Mouse (Mus musculus) midbrain, embryonic 15.5 days (tissue): ENCODE data around the gene Zfp869. TPM values are rescaled to one million over a fixed set of nuclear protein-coding genes. Genes with fewer than 3 reads are reported as not detected.
"Not testable (repeated sequence)": the region's sequence is repeated elsewhere in the genome, so short reads cannot be mapped to it uniquely, and the experiment has no call there.

Experiments used
- ATAC-seq: fragments of 200-750 bp; cut with Nextera tagmentation; replicated peaks from 2 replicates; pipeline ENCODE4 v1.8.0; 2017; ENCODE audit warnings: moderate TSS enrichment
- H3K27ac ChIP-seq: fragments of 300-500 bp; sonication (generic); 2 replicates; pipeline ENCODE4 v1.5.1; 2015; ENCODE audit warnings: mild to moderate bottlenecking, inconsistent platforms
- H3K27me3 ChIP-seq: fragments of 300-500 bp; sonication (generic); replicated peaks from 2 replicates; pipeline ENCODE4 v1.6.1; 2015; ENCODE audit warnings: inconsistent platforms
- H3K36me3 ChIP-seq: fragments of 300-500 bp; sonication (generic); replicated peaks from 2 replicates; pipeline ENCODE4 v1.6.1; 2015; ENCODE audit warnings: inconsistent platforms
- H3K4me1 ChIP-seq: fragments of 300-500 bp; sonication (generic); 2 replicates; pipeline ENCODE4 v1.6.1; 2015; ENCODE audit warnings: inconsistent platforms
- H3K4me2 ChIP-seq: fragments of 300-500 bp; sonication (generic); 2 replicates; pipeline ENCODE4 v1.6.1; 2015; ENCODE audit warnings: inconsistent platforms, mild to moderate bottlenecking, moderate library complexity
- H3K4me3 ChIP-seq: fragments of 300-500 bp; sonication (generic); 2 replicates; pipeline ENCODE4 v1.5.1; 2015; ENCODE audit warnings: mild to moderate bottlenecking, inconsistent platforms
- H3K9ac ChIP-seq: fragments of 300-500 bp; sonication (generic); 2 replicates; pipeline ENCODE4 v1.6.1; 2015; ENCODE audit warnings: mild to moderate bottlenecking, inconsistent platforms
- H3K9me3 ChIP-seq: fragments of 300-500 bp; sonication (generic); 2 replicates; pipeline ENCODE4 v1.6.1; 2016; ENCODE audit warnings: inconsistent platforms
- WGBS: fragments of 180-500 bp; shearing (Covaris S2); methylation state at CpG from one replicate; pipeline ENCODE4 v1.1.7; 2015; ENCODE audit warnings: mixed read lengths; 5-methylcytosine and 5-hydroxymethylcytosine counted together
- polyA plus RNA-seq: library from polyadenylated mRNA; unstranded; fragments of >200 nt; fragmentation: Nextera tagmentation; extraction: Ambion mirVana; gene quantifications from 2 replicates; pipeline ENCODE4 v1.2.1, GENCODE M21; 2015

The Zfp869 gene
- polyA plus RNA-seq, 1 experiment from 2014 or later, result 26.1 TPM

GRCm38 (mm10) chr8:69665051-69665450 lies 45.5 kb downstream of the Zfp869 start:
- H3K27ac ChIP-seq, H3K27me3 ChIP-seq, ATAC-seq, H3K4me3 ChIP-seq, H3K4me2 ChIP-seq, H3K9me3 ChIP-seq, H3K4me1 ChIP-seq, H3K9ac ChIP-seq: not testable (repeated sequence)
- H3K36me3 ChIP-seq, result peaks cover 26% of the 10 kb centered on the region
- 81% methylated on average over 2 of the region's 2 CpGs for WGBS

- Histone ChIP-seq H3K27me3 (no peaks in the 10 kb centered on the region), H3K36me3 (peaks cover 29% of the 10 kb centered on the region), H3K4me3 (no peak overlapping the region), H3K9me3 (peaks cover 3% of the 10 kb centered on the region; the same call in 1 of the 2 replicates), H3K4me1 (no peaks in the 10 kb centered on the region), H3K9ac (no peak overlapping the region), H3K27ac (no peak overlapping the region), H3K4me2 (no peak overlapping the region)
- no peak for ATAC-seq
Observed at GRCm38 (mm10) chr8:69661294-69661693, 49.2 kb downstream of the Zfp869 start.

Other genes starting within 250 kb of the Zfp869 start
- gene Gm7697, start 187.7 kb downstream of the Zfp869 start, polyA plus RNA-seq, result not detected in 2 replicates
- gene Zfp868, start 85.2 kb downstream of the Zfp869 start, polyA plus RNA-seq, result 39.5 and 41.8 TPM in 2 replicates
- 2.6 and 3.0 TPM in 2 replicates for gene Zfp964, start 56.2 kb downstream of the Zfp869 start, polyA plus RNA-seq
- gene Zfp963, start 39.2 kb upstream of the Zfp869 start, polyA plus RNA-seq, result 9.1 and 10.6 TPM in 2 replicates
- 0.23 TPM in 1 of 2 replicates, not detected in the other for gene Gm20422, start 64.2 kb upstream of the Zfp869 start, polyA plus RNA-seq
- gene Atp13a1, start 80.4 kb upstream of the Zfp869 start, polyA plus RNA-seq, result 59.1 and 59.8 TPM in 2 replicates
- 46.1 and 47.4 TPM in 2 replicates for gene Zfp866, start 80.5 kb upstream of the Zfp869 start, polyA plus RNA-seq
- 38.5 and 43.2 TPM in 2 replicates for gene Gmip, start 98.0 kb upstream of the Zfp869 start, polyA plus RNA-seq
- 0.76 and 0.80 TPM in 2 replicates for gene Lpar2, start 111.7 kb upstream of the Zfp869 start, polyA plus RNA-seq
- 58.2 and 62.1 TPM in 2 replicates for gene Pbx4, start 121.8 kb upstream of the Zfp869 start, polyA plus RNA-seq
- 5.8 and 5.9 TPM in 2 replicates for gene Cilp2, start 177.0 kb upstream of the Zfp869 start, polyA plus RNA-seq
- 4.5 and 4.7 TPM in 2 replicates for gene Tssk6, start 191.5 kb upstream of the Zfp869 start, polyA plus RNA-seq
- gene Ndufa13, start 191.8 kb upstream of the Zfp869 start, polyA plus RNA-seq, result 171 and 172 TPM in 2 replicates
- gene Yjefn3, start 192.0 kb upstream of the Zfp869 start, polyA plus RNA-seq, result 9.6 and 12.2 TPM in 2 replicates